Mouse (Mus musculus) brain, embryonic 18.5 days (tissue): Measurements from ENCODE around the gene H2afz.
"Not testable (repeated sequence)": the region's sequence is repeated elsewhere in the genome, so short reads cannot be mapped to it uniquely, and the experiment has no call there.

Experiments
- DNase-seq: peaks from one replicate; pipeline ENCODE4 v3.0.0-alpha.2; 2012; ENCODE audit warnings: low read depth, low spot score

Gene H2afz

DNA sequence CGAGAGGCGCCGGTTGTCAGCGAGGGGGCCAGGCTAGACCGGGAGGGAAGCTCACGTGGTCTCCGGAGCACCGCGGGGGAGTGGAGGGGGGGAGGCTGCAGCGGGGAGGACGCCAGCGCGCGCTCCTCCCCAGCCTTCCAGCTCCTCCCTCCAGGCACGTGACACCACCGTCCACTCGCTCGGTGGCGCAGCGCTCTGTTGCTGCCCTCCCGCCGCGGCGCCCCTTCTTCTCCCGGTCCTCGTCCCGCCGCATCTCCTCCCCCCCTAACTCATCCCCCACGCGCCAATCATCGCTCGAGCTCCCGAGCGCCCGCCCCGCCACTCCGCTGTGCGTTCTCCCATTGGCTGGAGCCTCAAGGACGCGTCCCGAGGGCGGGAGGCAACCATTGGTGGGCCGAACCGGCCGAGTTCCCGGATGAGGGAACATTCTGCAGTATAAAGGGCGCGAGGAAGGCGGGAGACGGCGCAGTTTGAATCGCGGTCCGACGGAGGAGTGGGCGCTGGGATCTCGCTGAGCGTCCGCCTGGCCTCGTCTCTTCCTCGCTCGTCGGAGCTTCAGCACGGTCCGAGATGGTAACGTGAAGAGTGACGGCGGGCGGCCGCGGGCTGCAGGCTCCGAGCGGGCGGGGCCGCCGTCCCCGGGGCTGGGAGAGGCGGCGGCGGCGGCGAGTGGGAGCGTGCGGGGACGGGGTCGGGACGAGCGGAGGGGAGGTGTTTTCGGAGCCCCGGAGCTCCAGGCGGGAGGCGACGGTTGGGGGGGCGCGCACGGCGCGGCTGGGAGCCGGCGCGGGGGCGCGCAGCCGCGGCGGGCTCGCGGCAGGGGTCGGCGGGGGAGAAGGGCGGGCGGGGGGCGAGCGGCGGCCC lies at the start of gene H2afz:
TSS of gene H2afz (plus strand) at position 364 of the 864 bp plus-strand sequence.
- peak; percentile 96 for DNase-seq

DNA sequence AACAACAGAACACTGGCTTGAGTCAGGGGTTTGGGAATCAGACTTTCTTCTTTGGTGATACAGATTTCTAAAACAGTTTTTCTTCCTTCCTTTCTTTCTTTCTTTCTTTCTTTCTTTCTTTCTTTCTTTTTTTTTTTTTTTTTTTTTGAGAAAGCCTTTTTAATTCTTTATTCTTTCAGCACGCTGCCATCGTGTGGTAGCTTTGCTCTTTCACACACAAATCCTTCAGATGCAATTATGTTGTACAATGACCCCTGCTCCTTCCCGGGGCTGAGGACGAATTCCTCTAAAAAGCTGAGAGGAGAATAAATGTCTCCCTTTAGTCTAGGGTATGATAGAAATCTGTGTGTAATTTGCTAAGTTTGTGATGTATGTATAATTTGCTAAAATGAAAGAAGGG lies 45.6 kb upstream of the H2afz start:
- DNase-seq: peak; percentile 3

DNA sequence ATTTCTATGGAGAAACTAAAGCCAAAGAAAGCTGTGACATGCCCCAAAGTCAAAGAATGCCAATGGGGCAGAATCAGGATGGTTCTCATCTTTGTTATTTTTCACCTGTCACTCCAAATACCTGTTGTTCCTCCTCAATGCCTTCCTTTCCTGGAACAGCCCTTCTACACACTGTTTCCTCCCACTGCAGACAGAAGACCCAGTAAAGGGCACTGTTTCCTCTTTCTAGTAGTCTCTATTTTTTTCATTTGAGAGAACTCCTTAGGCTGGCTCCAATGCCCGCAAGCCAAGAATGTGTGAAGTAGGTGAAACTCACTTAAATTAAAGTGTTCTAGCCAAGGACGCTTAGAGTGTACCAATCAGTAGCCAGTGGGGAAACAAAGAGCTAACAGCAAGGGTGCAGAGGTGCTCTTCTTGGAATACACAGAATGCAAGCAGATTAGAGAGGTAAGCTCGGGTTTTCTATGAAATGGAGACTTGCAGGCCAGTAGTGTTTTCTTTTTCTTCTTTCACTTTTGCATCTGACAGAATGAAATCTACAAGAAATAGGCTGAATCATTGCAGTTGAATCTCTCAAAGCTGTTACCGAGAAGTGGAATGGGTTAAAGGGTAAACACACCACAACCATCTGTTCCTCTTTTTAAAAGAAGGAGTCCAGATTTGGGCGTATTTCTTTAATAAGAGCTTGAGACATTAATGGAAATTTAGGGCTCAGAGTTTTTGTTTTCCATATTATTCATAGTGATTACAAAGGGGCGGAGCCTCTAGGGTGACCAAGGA lies 43.4 kb upstream of the H2afz start:
- no peak for DNase-seq

DNA sequence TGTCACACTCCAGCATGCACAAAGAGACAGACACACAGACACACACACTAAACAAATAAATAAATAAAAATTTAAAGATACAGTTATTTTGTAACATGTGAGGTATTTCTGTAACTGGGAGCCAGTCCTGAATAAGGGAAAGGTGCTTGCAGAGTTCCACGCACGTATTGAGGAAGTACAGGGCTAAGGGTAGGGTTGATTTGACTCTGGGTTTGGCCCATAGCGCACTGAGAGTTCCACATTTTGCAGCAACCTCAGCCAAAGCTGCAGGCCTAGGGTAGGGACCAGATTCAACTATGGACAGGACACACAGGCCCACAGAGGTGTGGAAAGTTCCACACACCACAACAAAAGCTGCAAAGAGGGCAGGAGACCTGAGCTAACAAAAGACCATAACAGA lies 41.0 kb upstream of the H2afz start:
- no peak for DNase-seq

DNA sequence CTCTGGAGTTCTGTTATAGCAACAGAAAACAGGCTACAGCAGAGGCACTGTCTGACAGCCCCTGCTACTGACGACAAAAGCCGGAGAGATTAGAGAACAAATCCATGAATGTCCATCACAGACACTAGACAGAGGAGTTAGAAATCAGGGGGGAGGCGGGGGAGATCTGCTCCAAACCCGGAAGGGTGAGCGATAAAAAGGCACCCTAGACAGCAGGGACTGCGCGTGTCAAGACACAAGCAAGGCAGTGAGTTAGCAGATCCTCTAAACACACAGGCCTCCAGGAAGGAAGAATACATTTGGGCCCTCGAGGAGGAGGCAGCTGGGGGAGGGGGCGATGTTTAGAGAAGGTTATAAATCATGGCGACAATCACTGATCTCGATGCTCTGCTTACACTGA lies 36.6 kb upstream of the H2afz start:
- no peak for DNase-seq

DNA sequence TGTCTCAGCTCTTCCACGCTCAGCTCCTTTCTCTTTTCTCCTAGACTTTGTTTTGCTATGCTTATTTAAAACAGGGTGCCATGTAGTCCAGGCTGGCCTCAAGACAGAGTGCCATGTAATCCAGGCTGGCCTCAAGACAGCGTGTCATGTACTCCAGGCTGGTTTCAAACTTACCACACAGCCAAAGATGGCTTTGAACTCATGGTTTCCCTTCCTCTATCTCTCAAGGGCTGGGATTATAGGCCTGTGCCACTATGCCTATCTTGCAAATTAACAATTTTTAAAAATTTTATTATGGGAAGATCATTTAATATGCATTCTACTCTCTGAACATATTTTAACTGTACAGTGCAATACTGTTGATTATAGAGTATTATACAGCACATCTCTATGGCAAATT lies 33.1 kb upstream of the H2afz start:
- DNase-seq: no peak

DNA sequence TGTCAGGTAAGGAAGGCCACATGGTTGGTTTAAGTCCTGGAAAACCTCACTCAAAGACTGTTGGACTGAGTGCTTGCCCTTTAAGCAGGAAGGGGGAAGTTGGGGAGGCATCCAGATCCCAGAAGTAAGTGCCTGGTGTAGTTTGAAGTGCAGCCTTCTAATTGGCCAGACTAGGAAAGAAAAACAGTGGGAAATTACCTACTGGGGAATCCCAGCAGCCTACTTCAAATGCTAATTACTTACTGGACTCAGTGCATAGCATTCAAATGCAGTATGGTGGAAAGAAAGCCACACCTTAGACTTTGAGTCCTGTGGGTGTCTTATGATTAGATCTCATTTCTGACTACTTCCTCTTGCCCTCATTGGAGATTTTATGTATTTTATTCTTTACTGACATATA lies 31.2 kb upstream of the H2afz start:
- DNase-seq: no peak

DNA sequence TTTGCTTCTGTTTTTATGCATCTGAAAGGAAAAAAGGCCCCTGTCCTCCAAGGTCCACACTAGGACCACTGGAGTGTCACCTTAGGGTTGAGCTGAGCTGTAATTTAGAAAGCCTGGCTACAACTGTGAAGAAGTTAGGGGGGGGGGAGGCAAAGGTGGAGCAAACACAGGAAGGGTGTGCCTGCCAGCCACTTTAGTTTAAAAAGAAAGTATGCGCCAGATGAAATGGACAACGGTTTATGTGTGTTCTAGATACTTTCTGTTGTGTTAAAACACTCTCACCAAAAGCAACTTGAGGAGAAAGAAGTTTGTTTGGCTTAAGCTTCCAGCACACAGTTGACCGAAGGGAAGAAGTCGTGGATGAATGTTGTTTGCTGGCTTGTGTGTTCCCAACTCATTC lies 30.6 kb upstream of the H2afz start:
- no peak for DNase-seq

DNA sequence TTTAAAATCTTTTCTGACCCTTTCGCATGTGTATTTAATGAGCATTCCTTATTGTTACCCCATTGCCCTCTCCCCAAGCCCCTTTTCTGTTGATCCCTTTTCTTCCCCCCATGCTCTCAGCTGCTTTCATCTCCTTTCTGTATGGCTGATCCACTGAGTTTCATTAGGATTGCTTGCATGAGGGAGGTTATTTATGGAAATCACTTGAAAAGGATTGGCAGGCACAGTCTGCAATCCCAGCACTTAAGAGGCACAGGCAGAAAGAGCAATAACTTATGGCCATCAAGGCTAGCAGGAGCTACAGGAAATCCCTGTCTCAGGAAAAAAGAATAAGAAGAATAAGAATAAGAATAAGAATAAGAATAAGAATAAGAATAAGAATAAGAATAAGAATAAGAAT lies 27.7 kb upstream of the H2afz start:
- DNase-seq: no peak

DNA sequence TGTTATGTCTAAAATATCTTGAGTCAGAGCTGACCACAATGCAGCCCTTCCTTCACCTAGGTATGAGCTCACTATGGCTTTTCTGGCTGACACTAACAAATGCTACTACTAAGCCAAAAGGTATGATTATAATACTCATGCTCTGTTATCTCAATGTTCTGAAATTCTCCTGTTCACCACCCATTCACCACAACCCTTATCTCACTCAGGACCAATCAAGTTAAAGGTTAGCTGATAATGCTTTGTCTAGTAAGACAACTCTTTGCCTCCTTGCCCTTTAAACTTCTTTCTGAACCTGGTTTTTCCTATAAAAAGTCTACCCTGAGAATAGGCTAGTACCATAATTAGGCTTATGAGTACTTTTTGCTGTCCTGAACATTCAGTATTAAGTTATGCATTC lies 26.1 kb upstream of the H2afz start:
- DNase-seq: no peak

DNA sequence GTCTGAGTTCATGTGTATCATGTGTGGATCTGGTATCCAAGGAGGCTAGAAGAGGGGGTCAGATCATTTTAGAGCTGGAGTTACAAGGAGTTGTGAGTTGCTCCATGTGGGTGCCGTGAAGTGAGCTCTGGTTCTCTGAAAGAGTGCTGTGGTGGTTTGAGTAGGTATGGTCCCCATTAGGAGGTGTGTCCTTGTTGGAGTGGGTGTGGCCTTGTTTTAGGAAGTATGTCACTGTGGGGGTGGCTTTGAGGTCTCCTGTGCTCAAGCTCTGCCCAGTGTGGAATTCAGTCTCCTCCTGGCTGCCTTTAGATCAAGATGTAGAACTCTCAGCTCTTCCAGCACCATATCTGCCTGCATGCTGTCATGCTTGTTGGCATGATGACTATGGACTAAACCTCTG lies 21.3 kb upstream of the H2afz start:
- DNase-seq: no peak

DNA sequence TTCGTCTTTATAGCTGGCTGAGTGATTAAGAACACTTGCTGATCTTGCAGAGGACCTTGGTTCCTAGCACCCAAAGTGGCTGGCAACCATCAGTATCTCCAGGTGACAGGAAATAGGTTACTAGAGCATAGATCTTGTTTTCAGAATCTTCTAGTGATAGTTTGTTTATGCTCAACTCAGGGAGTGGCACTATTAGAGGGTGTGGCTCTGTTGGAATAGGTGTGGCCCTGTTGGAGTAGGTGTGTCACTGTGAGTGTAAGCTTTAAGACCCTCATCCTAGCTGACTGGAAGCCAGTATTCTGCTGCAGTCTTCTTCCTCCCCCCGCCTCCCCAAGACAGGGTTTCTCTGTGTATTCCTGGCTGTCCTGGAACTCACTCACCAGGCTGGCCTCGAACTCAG lies 20.0 kb upstream of the H2afz start:
- no peak for DNase-seq

DNA sequence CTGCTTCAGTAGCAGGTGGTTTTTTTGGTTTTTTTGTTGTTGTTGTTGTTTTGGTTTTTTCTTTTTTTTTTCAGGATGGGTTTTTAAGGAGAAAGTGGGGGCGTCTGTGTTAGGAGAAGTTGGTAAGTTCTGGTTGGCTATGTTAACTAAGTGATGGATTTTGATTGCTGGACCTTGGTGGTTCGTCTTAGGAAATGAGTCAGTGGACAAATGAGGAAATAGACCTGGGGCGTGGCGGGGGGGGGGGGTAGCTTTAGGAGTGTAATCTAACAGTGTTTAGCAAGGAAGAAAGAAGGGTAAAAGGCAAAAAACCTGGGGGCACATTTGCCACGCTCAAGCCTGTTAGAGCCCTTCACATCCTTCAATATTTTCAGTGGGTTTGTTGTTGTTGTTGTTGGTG lies 17.7 kb upstream of the H2afz start:
- no peak for DNase-seq

DNA sequence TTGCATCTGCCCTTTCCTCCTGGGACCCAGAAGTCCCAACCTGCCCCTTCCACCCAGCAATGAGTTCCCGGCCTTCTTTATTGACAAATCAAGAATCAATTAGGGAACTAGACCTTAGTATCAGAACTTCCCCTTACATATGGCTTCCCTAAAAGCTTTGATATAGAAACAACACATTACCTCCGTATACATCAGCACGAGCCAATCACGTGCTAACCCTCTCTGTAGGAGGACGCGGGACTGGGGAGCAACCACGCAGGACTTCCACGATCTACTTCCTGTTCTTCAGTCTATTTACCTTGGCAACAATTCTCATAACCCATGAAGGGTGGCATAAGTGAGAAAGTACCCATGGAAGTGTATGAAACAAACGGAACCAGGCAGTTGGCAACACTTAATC lies 15.9 kb upstream of the H2afz start:
- no peak for DNase-seq

DNA sequence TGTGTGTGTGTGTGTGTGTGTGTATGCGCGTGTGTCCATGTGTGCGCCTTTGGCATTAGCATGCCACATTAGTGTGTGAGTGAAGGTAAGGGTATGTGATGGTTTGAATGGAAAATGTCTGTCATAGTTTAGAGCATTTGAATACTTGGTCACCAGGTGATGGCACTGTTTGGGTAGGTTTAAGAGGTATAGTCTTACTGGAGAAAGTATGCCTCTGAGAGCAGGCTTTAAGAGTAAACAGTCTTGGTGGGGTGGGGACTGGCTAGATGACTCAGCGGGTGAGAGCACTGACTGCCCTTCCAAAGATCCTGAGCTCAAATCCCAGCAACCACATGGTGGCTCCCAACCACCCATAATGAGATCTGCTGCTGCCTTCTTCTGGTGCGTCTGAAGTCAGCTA lies 14.6 kb upstream of the H2afz start:
- DNase-seq: no peak

DNA sequence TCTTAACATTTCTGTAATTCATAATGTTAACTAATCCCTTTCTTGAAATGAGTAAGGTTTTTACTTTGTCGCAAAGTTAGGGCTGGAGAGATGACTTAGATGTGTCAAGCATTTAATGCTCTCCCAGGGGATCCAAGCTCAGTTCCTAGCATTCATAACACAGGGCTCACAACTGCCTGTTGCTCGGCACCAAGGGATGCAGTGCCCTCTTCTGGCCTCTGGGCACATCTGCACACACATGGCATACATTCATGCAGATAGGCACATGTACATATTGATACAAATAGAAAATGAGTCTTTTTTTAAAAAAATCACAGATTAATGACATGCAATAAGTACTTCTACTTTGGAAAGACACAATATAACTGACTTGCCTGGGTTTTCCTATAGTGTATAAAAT lies 13.1 kb upstream of the H2afz start:
- no peak for DNase-seq

DNA sequence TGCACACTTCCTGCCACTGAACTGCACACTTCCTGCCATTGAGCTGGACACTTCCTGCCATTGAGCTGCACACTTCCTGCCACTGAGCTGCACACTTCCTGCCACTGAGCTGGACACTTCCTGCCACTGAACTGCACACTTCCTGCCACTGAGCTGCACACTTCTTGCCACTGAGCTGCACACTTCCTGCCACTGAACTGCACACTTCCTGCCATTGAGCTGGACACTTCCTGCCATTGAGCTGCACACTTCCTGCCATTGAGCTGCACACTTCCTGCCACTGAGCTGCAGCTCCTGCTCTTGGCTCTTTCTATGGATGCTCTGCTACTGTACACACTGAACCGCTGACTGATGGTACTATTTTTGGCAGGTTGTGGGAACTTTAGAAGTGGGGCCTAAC lies 11.3 kb upstream of the H2afz start:
- DNase-seq: not testable (repeated sequence)

DNA sequence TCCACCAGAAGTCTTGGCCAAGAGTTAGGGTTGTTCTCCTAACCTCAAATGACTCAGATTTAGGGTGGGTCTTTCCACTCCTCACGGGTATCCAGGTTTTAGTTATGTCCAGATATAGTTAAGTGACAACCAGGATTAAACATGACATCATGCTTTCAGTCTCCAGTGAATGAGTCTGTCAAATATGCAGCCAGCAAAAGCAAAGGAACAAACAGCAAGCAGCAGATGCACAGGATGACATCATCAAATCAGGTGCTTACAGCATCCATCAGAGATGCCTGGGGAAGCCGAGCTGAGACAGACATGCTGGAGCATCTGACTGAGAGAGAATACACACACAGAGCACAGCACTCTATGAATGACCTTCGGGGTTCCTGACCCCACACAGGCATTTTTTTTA lies 9.0 kb upstream of the H2afz start:
- DNase-seq: no peak

DNA sequence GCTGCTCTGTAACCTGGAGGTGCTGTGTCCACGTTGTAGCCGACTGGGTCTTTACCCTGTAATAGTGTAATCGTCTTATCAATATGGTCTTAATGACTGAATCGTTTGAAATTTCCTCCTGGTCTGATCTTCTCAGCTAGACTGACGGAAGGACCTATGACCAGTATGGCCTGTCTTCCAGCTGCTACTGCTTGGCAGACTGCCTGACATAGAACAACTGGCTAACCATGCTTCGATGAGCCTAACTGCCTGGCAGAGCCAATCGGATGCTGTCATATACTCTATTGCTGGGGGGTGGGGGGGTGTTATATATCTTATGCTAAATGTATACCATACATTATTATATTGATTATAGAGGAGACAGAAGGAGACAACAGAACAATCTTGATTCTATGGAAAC lies 8.2 kb upstream of the H2afz start:
- no peak for DNase-seq

DNA sequence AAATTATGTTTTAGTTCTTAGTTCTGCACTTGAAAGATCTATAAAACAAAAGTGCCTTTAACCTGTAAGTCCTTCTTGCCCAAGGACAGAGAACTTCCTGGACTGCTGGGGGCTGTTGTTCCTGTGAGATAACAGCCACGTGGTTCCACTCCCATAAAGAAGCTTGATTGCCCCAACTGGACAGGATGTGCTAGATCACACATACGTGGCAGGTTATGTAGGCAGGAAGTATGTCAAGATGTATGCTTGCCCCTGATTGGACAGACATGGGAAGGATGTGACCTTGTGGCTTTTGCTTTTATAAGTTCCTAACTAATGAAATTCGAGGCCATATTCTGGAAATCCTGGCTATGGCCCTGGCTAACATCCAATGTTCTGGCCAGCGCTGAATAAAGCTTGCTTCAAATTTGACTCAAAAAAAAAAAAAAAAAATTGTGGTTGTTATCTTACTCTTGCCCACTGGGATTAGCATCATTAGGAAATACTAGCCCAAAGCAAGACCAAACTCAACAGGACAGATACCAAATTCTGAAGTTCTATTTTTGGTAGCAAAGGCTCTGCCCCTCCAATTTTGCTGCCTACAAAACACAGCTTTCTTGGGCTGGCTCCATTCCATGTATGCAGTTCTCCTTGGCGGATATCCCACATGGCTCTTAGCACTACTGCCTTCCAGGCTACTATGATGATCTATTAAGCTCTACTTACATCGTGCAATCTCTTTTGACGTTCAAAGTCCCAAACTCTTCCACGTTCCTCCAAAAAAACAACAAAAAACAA lies 3.7 kb upstream of the H2afz start:
- no peak for DNase-seq

DNA sequence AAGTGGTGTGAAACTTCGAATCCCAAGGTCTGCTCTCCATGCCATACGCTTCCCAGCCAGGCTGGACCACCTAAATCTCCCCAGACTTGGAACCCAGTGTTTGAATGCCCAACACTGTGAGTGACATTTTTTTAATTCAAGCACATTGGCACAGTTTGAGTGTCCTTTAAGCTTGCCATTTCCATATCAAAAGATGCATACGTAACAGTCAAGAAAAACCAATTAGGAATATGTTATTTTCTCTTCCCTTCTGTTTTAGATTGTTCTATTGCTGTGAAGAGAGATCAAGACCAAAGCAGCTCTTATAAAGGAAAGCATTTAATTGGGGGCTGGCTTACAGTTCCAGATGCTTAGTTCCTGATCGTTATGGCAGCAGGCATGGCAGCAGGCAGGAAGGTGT lies 2.9 kb upstream of the H2afz start:
- no peak for DNase-seq

DNA sequence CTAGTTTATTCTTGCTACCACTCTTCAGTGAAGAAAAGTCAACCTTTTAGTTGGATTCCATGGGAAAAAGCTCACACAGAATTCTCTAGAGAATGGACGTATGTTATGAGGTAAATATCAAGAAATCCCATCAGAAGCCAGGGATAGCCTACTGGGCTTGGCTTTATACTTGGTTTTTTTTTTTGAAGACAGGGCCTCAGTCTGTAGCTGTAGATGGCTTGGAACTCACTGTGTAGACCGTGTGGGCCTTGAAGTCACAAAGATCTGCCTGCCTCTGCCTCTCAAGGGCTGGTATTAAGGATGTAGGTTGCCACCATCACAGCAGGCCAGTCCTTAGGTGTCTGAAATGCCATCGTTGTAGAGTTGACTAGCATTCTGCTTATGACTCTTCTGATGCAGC lies 1.7 kb upstream of the H2afz start:
- no peak for DNase-seq
